Mouse (Mus musculus): ENCODE measurements around the gene Tusc2.

- no peak for TF ChIP-seq ZC3H11A (IDR thresholded peaks at IDR 0.05; ENCODE audit: borderline replicate concordance, low read depth, low read length)
- TF ChIP-seq HCFC1 (IDR thresholded peaks at IDR 0.05; ENCODE audit: borderline replicate concordance, insufficient read depth, low read length) = no peak
- TF ChIP-seq CHD2 (IDR thresholded peaks at IDR 0.05; ENCODE audit: low read depth, low read length) = no peak
- TF ChIP-seq MAFK (IDR thresholded peaks at IDR 0.05; ENCODE audit: insufficient read depth, low read depth, low read length) = no peak
These were observed 7.8 kb downstream of the Tusc2 start for GRCm38 (mm10) chr9:107570845-107571244.
